Mouse (Mus musculus): ENCODE data around the gene Gstp2.

- TF ChIP-seq CTCF (IDR thresholded peaks at IDR 0.05; ENCODE audit: control insufficient read depth, insufficient read depth, low read length) (no peak), POLR2A (IDR thresholded peaks at IDR 0.05; ENCODE audit: borderline replicate concordance, control insufficient read depth, low read depth, low read length) (no peak)
These were observed 8.8 kb upstream of the Gstp2 start for GRCm38 (mm10) chr19:4054613-4055012.
